Mouse (Mus musculus) CH12.LX (cell line): ENCODE measurements at regions not wholly inside any gene's neighbourhood (a gene's known extent, or its start where the extent isn't known, plus 50 kb on each side); places are given as distances from the start of the nearest gene placed in this dataset.

ENCODE experiments used
- DNase-seq: peaks from one replicate; pipeline ENCODE4 v3.0.0-alpha.2; 2013; ENCODE audit errors: extremely low read depth
- H3K27ac ChIP-seq: 2 replicates; pipeline ENCODE4 v1.5.1; 2012; ENCODE audit warnings: low read depth, mild to moderate bottlenecking, control low read depth, moderate library complexity; ENCODE audit not compliant: insufficient read depth
- H3K27me3 ChIP-seq: replicated peaks from 2 replicates; pipeline ENCODE3; 2012; ENCODE audit warnings: inconsistent platforms
- H3K36me3 ChIP-seq, 2 experiments: replicated peaks in 1 of 2; 2 replicates each; pipeline versions ENCODE3 to v1.6.1; 2012; ENCODE audit warnings: inconsistent platforms in 1 of 2, low read length in 1 of 2, mild to moderate bottlenecking in 1 of 2, mixed read lengths in 1 of 2, moderate library complexity in 1 of 2; ENCODE audit not compliant: control insufficient read depth in 1 of 2, insufficient read depth in 1 of 2
- H3K4me1 ChIP-seq, 2 experiments: 2 replicates each; pipeline ENCODE4 v1.6.1; 2012; ENCODE audit warnings: inconsistent platforms in 1 of 2, moderate library complexity in 1 of 2; ENCODE audit not compliant: insufficient read depth in 2 of 2, control insufficient read depth in 1 of 2
- H3K4me2 ChIP-seq: 2 replicates; pipeline ENCODE4 v1.6.1; 2012; ENCODE audit warnings: low read depth, mild to moderate bottlenecking, control low read depth; ENCODE audit not compliant: poor library complexity, insufficient read depth, severe bottlenecking
- H3K4me3 ChIP-seq, 3 experiments: fragments of 150-350 bp in 1 of 3; sonication (generic) in 1 of 3; replicated peaks in 1 of 3; 2 replicates each; pipeline versions ENCODE3 to v1.5.1; 2011 to 2012; ENCODE audit warnings: low read depth in 2 of 3, low read length in 2 of 3, mild to moderate bottlenecking in 2 of 3, moderate library complexity in 2 of 3, control low read depth in 1 of 3, improper control_type of control experiment in 1 of 3, inconsistent platforms in 1 of 3, mixed read lengths in 1 of 3; ENCODE audit not compliant: poor library complexity in 1 of 3
- H3K79me2 ChIP-seq: replicated peaks from 2 replicates; pipeline ENCODE4 v1.6.1; 2012; ENCODE audit warnings: mild to moderate bottlenecking, moderate library complexity; ENCODE audit not compliant: control insufficient read depth, poor library complexity, insufficient read depth, severe bottlenecking; ENCODE audit errors: extremely low read depth
- H3K9ac ChIP-seq: 2 replicates; pipeline ENCODE4 v1.6.1; 2012; ENCODE audit warnings: low read depth, mild to moderate bottlenecking, control low read depth, moderate library complexity; ENCODE audit not compliant: insufficient read depth
- H3K9me3 ChIP-seq: replicated peaks from 2 replicates; pipeline ENCODE3; 2012; ENCODE audit warnings: low read length, inconsistent platforms, mixed read lengths
- CHD2 ChIP-seq: IDR thresholded peaks from 2 replicates; pipeline ENCODE4 v1.6.1; 2011; ENCODE audit warnings: low read length, improper control_type of control experiment
- CTCF ChIP-seq, 2 experiments: IDR thresholded peaks in 1 of 2; conservative IDR thresholded peaks in 1 of 2; 2 replicates each; pipeline ENCODE4 v1.5.1; 2011 to 2012; ENCODE audit warnings: low read depth in 2 of 2, low read length in 2 of 2, improper control_type of control experiment in 1 of 2, inconsistent platforms in 1 of 2, mild to moderate bottlenecking in 1 of 2, moderate library complexity in 1 of 2
- E2F4 ChIP-seq: IDR thresholded peaks from 2 replicates; pipeline ENCODE4 v1.6.1; 2011; ENCODE audit warnings: low read depth, low read length, improper control_type of control experiment; ENCODE audit not compliant: insufficient replicate concordance
- JUND ChIP-seq: conservative IDR thresholded peaks from 2 replicates; pipeline ENCODE4 v1.6.1; 2011; ENCODE audit warnings: low read depth, low read length, improper control_type of control experiment
- MAX ChIP-seq: IDR thresholded peaks from 2 replicates; pipeline ENCODE4 v1.6.1; 2011; ENCODE audit warnings: low read length, improper control_type of control experiment
- MAZ ChIP-seq: IDR thresholded peaks from 2 replicates; pipeline ENCODE4 v1.6.1; 2012; ENCODE audit warnings: low read depth, mild to moderate bottlenecking, inconsistent platforms, low read length, improper control_type of control experiment, moderate library complexity
- MXI1 ChIP-seq: IDR thresholded peaks from 2 replicates; pipeline ENCODE4 v1.6.1; 2011; ENCODE audit warnings: mild to moderate bottlenecking, low read depth, low read length, improper control_type of control experiment
- MYC ChIP-seq: IDR thresholded peaks from 2 replicates; pipeline ENCODE4 v1.6.1; 2011; ENCODE audit warnings: low read depth, mild to moderate bottlenecking, improper control_type of control experiment, low read length
- NELFE ChIP-seq: IDR thresholded peaks from 2 replicates; pipeline ENCODE4 v1.6.1; 2011; ENCODE audit warnings: low read depth, low read length, improper control_type of control experiment
- POLR2AphosphoS2 ChIP-seq: IDR thresholded peaks from 2 replicates; pipeline ENCODE4 v1.6.1; 2011; ENCODE audit warnings: low read depth, low read length, improper control_type of control experiment
- SIN3A ChIP-seq: IDR thresholded peaks from 2 replicates; pipeline ENCODE4 v1.6.1; 2012; ENCODE audit warnings: low read length, improper control_type of control experiment, inconsistent platforms
- SMC3 ChIP-seq: IDR thresholded peaks from 2 replicates; pipeline ENCODE4 v1.6.1; 2011; ENCODE audit warnings: low read depth, low read length, improper control_type of control experiment
- TCF12 ChIP-seq: IDR thresholded peaks from 2 replicates; pipeline ENCODE4 v1.6.1; 2014; ENCODE audit warnings: low read depth, mild to moderate bottlenecking, inconsistent platforms, low read length, improper control_type of control experiment
- ZMIZ1 ChIP-seq: IDR thresholded peaks from 2 replicates; pipeline ENCODE4 v1.6.1; 2012; ENCODE audit warnings: low read depth, mild to moderate bottlenecking, inconsistent platforms, low read length, improper control_type of control experiment
- dilution Hi-C: fragments of 300-500 bp; cut with MboI; formaldehyde crosslinking; loops from 2 replicates; pipeline ENCODE4 v1.14.3; 2020; ENCODE audit warnings: low sequenced_read_pairs; ENCODE audit not compliant: extremely low pct_unique_long_range_greater_than_20kb, extremely low pct_ligation_motif_present
- in situ Hi-C: fragments of 300-500 bp; cut with MboI; formaldehyde crosslinking; loops from 3 replicates; pipeline ENCODE4 v1.14.3; 2019; ENCODE audit warnings: low sequenced_read_pairs, low pct_ligation_motif_present, low pct_unique_long_range_greater_than_20kb, mixed read lengths

GRCm38 (mm10) chr16:95848555-95849082, 142.1 kb downstream of the Psmg1 start:
- no peak for TF ChIP-seq MAX
- no peak for TF ChIP-seq CHD2
- no peak for TF ChIP-seq MAZ
- TF ChIP-seq MYC, result no peak
- no peak for TF ChIP-seq POLR2AphosphoS2
- no peak for TF ChIP-seq TCF12
- no peak for TF ChIP-seq JUND
- no peak for TF ChIP-seq CTCF (conservative IDR thresholded peaks at IDR 0.05 in 1 of 2, IDR thresholded peaks at IDR 0.05 in 1 of 2; ENCODE audit: low read depth in 2 of 2, low read length in 2 of 2)
- TF ChIP-seq MXI1, result no peak
- TF ChIP-seq SIN3A, result no peak
- TF ChIP-seq NELFE, result no peak
- TF ChIP-seq ZMIZ1, result no peak
- dilution Hi-C loops, result no loop called here
- H3K79me2 ChIP-seq, result no peaks in the 10 kb centered on the region
- H3K9me3 ChIP-seq, result peaks cover 2% of the 10 kb centered on the region
- H3K9ac ChIP-seq, result no peak overlapping the region
- no peaks in the 10 kb centered on the region for H3K36me3 ChIP-seq
- H3K4me1 ChIP-seq, result peaks cover 0 to 8% of the 10 kb centered on the region in 2 experiments; a peak in 1 of 4 replicates
- peaks cover 2% of the 10 kb centered on the region for H3K27me3 ChIP-seq
- no peak overlapping the region for H3K27ac ChIP-seq
- H3K4me3 ChIP-seq, result no peak overlapping the region
- no peak overlapping the region for H3K4me2 ChIP-seq
- in situ Hi-C loops, result no loop called here
- DNase-seq, result no peak

- H3K79me2 ChIP-seq, result no peaks in the 10 kb centered on the region
- no peak overlapping the region for H3K27ac ChIP-seq
- H3K4me2 ChIP-seq, result no peak overlapping the region
- dilution Hi-C loops (no loop called here), in situ Hi-C loops (no loop called here)
- H3K36me3 ChIP-seq, result no peaks in the 10 kb centered on the region
- peaks cover 0 to 7% of the 10 kb centered on the region in 2 experiments; a peak in 1 of 4 replicates for H3K4me1 ChIP-seq
- peaks cover 2% of the 10 kb centered on the region for H3K27me3 ChIP-seq
- DNase-seq, result no peak
- no peak for TF ChIP-seq E2F4
- TF ChIP-seq SMC3, result no peak
- no peak for TF ChIP-seq ZMIZ1
- no peak for TF ChIP-seq JUND
- peaks cover 8% of the 10 kb centered on the region for H3K9me3 ChIP-seq
- H3K9ac ChIP-seq, result no peak overlapping the region
- no peak overlapping the region for H3K4me3 ChIP-seq
These were observed 142.8 kb downstream of the Psmg1 start for GRCm38 (mm10) chr16:95847765-95848483.
